Mouse (Mus musculus): ENCODE results near the gene Rbms1. TPM values are rescaled to one million over a fixed set of nuclear protein-coding genes. Genes with fewer than 3 reads are reported as not detected.
A peak's percentile ranks its signal among the peaks of the same experiment; 100 is the strongest.

The Rbms1 gene
- polyA plus RNA-seq, 1 experiment from 2014 or later: 64.7 TPM

DNA sequence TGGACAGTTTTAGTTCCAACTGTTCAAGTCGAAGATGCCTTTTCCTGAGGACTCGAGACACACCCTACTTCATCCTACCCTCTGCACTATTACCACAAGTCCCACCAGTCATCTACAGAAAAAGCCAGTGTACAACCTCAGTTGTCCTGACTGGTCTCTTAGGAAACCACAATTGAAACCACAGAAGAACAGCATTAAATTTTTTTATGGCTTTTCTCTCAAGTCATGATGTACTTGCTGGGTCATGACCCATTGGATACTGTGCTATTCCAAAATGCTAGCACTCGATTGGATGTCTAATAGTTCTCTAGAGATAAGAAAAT is 80.0 kb downstream of the Rbms1 start:
- H3K9me3 ChIP-seq (ENCODE audit: control insufficient read depth, low read length): no peaks in the 10 kb centered on the region
- H3K4me1 ChIP-seq (ENCODE audit: control insufficient read depth, insufficient read depth, low read depth, low read length): peaks cover 7% of the 10 kb centered on the region
- ATAC-seq: no peak
- H3K27me3 ChIP-seq (replicated peaks; ENCODE audit: control insufficient read depth, insufficient read depth, low read length): no peaks in the 10 kb centered on the region
- H3K4me2 ChIP-seq (ENCODE audit: low read length): no peak overlapping the region
- no peaks in the 10 kb centered on the region for H3K36me3 ChIP-seq (ENCODE audit: control insufficient read depth, insufficient read depth, low read length)
- H3K27ac ChIP-seq (ENCODE audit: low read depth, low read length): no peak overlapping the region
- H3K9ac ChIP-seq (ENCODE audit: low read depth, low read length): no peak overlapping the region
- no peak overlapping the region for H3K4me3 ChIP-seq (ENCODE audit: low read length)
- 82% methylated on average over 3 of the region's 3 CpGs for WGBS

DNA sequence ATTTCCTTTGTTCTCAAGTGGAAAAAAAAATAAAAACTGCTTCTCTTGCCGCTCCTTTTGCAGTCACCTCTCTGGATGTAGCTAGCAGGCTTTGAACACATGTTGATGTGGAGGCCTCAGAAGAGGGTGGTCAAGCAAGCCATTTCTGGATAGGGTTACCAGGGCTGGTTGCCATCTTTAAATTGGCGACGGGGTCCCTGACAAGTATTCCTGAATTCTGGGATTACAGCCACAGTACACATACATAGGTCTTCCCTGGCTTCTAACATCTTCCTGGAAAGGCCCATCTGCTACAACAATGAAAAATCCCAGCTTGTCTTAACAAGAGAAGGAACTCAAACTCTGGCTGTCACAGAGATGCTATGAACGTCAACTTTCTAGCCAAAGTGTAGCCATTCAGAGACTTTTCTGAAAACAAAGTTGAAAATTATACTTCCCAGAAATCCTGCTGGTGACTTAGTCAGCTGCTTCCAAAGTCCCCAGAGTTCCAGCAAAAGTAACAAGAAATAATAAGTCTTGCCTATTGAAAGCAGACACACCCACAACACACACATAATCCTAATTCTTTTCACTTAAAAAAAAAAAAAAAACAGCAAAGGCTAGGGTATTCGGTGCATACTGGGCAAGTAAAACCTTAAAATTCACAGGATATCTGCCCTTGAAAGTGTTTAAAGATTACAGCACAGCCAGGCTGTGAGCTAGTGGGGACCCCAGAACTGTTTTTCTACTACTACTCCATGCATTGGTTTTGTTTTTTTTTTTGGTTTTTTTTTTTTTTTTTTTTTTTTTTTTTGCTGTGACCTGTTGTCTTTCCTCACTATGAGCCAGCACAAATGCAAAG is 80.6 kb downstream of the Rbms1 start:
- H3K27ac ChIP-seq (ENCODE audit: low read depth, low read length): no peak overlapping the region
- H3K27me3 ChIP-seq (replicated peaks; ENCODE audit: control insufficient read depth, insufficient read depth, low read length): no peaks in the 10 kb centered on the region
- no peak overlapping the region for H3K9ac ChIP-seq (ENCODE audit: low read depth, low read length)

DNA sequence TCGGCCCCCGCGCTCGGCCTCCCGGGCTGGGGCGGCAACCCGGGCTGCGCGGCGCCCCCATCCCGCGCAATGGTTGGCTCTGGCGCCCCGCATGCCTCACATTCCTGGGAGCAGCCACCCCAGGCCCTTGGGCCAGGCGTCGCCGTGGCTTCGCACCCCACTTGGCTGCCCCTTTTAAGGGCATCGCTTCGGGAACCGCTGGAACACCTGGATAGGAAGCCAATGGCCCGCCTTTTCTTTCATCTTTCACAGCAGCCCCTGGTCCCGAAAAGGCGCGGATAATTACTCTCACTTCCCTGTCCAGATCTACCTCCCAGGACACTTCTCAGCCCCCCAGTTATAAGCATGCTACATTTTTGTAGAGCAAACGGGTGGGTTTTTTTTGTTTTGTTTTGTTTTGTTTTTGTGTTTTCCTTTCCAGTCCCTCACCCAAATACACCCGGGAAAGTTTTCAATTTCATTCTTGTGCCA is 81.4 kb downstream of the Rbms1 start:
- WGBS: 2% methylated on average over 27 of the region's 27 CpGs
- Histone ChIP-seq H3K9me3 (ENCODE audit: control insufficient read depth, low read length) (no peaks in the 10 kb centered on the region), H3K4me1 (ENCODE audit: control insufficient read depth, insufficient read depth, low read depth, low read length) (peaks cover 7% of the 10 kb centered on the region), H3K27me3 (replicated peaks; ENCODE audit: control insufficient read depth, insufficient read depth, low read length) (no peaks in the 10 kb centered on the region), H3K4me3 (ENCODE audit: low read length) (peak overlapping the region; percentile 85), H3K4me2 (ENCODE audit: low read length) (peak overlapping the region; percentile 77), H3K27ac (ENCODE audit: low read depth, low read length) (peak overlapping the region; percentile 88), H3K9ac (ENCODE audit: low read depth, low read length) (peak overlapping the region; percentile 88), H3K36me3 (ENCODE audit: control insufficient read depth, insufficient read depth, low read length) (no peaks in the 10 kb centered on the region)
- no peak for ATAC-seq

More for the DNA sequence above, 80.6 kb downstream of the Rbms1 start:
- Histone ChIP-seq H3K4me3 (ENCODE audit: low read length) (no peak overlapping the region), H3K4me1 (ENCODE audit: control insufficient read depth, insufficient read depth, low read depth, low read length) (peaks cover 7% of the 10 kb centered on the region), H3K4me2 (ENCODE audit: low read length) (peak overlapping the region; percentile 77), H3K9me3 (ENCODE audit: control insufficient read depth, low read length) (no peaks in the 10 kb centered on the region), H3K36me3 (ENCODE audit: control insufficient read depth, insufficient read depth, low read length) (no peaks in the 10 kb centered on the region)
- 47% methylated on average over 5 of the region's 5 CpGs for WGBS
- ATAC-seq: no peak

DNA sequence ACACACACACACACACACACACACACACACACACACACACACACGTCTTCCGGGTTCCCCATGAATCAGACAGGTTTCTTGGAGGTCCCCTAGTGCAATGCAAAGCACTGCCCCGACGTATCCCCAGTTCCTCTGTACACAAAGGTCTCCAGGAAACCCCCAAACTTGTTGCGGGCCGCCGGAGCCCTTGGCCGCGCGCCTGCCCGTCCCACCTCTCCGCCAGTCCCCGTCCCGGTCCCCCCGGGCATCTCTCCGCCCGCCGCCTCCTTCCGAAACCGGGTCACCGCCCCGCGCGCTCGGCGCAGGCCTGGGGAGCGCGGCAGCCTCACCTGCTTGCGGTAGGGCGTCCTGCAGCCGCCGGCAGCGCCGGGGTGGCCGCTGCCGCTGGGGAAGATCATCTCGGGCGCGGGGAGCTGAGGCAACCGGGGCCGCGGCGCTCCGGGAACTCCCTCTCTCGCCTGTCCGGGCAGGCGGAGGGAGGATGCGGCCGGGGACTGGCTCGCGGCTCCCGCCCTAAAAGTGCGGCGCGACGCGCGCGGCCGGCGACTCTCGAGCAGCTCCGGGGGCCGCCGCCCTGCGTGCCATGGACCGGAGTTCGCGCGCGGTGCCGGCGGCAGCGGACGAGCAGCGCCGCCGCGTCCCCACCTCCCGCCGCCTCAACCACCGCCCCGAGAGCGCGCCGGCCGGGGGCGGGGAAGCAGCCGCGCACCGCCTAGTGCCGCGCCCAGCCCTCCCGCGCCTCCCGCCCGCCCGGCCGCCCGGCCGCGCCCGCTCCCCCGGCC is 82.0 kb downstream of the Rbms1 start:
- peak overlapping the region; percentile 77 for H3K4me2 ChIP-seq (ENCODE audit: low read length)
- no peaks in the 10 kb centered on the region for H3K9me3 ChIP-seq (ENCODE audit: control insufficient read depth, low read length)
- H3K27ac ChIP-seq (ENCODE audit: low read depth, low read length): peak overlapping the region; percentile 88
- no peaks in the 10 kb centered on the region for H3K27me3 ChIP-seq (replicated peaks; ENCODE audit: control insufficient read depth, insufficient read depth, low read length)
- peak; percentile 89 for ATAC-seq
- peak overlapping the region; percentile 88 for H3K9ac ChIP-seq (ENCODE audit: low read depth, low read length)
- peaks cover 9% of the 10 kb centered on the region for H3K4me1 ChIP-seq (ENCODE audit: control insufficient read depth, insufficient read depth, low read depth, low read length)
- no peaks in the 10 kb centered on the region for H3K36me3 ChIP-seq (ENCODE audit: control insufficient read depth, insufficient read depth, low read length)
- H3K4me3 ChIP-seq (ENCODE audit: low read length): peak overlapping the region; percentile 85
- WGBS: under 1% methylated on average over 39 of the region's 104 CpGs

DNA sequence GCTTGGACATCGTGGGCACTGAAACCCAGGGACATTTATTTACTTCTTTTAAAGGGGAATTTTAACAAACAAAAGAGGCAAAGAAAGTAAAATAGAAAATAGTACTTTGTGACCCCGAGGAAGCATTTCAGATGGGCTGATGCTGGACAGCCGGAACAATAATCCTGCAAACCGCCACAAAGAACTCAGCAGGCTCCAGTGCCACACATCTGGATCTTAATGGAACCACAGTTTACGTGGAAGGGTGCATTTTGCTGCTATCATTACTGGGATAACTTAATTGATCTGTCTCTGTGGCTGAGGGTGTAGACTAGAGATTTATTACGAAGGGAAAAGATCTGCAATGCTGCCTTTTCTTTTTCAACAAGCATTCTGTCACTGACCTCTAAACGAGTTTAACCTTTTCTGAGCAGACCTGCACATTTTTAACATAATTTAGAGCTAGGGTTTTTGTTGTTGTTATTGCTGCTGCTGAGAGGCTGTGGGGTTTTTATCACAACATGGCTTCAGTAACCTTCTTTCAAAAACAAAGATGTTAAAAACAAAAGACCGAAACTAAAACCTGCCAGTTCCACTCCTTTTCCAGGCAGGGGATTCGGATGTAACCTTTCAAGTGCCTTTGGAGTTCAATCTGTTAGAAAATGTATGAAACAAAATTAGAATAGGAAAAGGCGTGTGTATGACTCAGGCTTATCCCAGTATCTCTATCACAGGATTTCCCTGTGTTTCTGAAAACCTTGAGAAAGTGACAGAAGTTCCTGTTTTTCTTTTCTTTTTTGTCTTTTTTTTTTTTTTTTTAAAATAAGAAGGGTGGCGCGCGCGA is 82.8 kb downstream of the Rbms1 start:
- 2% methylated on average over 14 of the region's 14 CpGs for WGBS
- no peaks in the 10 kb centered on the region for H3K36me3 ChIP-seq (ENCODE audit: control insufficient read depth, insufficient read depth, low read length)
- peak overlapping the region; percentile 77 for H3K4me2 ChIP-seq (ENCODE audit: low read length)
- peak overlapping the region; percentile 88 for H3K9ac ChIP-seq (ENCODE audit: low read depth, low read length)
- no peak for ATAC-seq
- H3K4me1 ChIP-seq (ENCODE audit: control insufficient read depth, insufficient read depth, low read depth, low read length): peaks cover 11% of the 10 kb centered on the region
- H3K27me3 ChIP-seq (replicated peaks; ENCODE audit: control insufficient read depth, insufficient read depth, low read length): no peaks in the 10 kb centered on the region
- H3K4me3 ChIP-seq (ENCODE audit: low read length): peak overlapping the region; percentile 85
- H3K9me3 ChIP-seq (ENCODE audit: control insufficient read depth, low read length): no peaks in the 10 kb centered on the region
- no peak overlapping the region for H3K27ac ChIP-seq (ENCODE audit: low read depth, low read length)

DNA sequence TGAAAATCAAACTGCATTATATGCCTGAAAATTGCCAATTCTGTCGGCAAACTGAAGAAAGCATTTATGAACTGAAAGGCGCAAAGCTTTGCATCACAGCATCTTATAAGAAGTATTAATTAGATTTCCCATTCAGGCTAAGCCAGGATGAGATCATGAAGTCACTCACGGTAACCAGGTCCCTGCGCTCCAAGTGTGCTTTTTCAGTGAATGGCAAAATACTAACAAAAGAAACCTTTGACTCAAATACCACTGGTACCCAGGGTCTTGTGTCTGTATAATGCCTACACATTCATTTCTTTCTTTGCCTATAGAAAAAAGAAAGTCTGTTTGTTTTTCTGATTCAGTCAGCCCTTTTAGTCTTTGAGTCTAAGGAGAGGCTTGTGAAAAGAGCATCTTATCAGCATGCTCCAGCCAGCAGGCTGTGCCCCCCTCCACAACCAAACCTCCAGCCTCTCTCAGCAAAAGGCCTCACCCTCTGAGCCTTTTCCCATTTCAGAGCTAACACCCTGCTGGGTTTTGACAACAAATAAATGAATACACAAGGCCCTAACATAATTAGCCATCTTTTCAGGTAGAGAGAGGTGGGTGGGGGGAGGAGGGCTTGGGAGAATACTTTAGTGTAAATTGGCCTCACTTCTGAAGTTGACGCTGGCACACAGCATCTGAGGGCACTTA is 83.7 kb downstream of the Rbms1 start:
- no peak for ATAC-seq

DNA sequence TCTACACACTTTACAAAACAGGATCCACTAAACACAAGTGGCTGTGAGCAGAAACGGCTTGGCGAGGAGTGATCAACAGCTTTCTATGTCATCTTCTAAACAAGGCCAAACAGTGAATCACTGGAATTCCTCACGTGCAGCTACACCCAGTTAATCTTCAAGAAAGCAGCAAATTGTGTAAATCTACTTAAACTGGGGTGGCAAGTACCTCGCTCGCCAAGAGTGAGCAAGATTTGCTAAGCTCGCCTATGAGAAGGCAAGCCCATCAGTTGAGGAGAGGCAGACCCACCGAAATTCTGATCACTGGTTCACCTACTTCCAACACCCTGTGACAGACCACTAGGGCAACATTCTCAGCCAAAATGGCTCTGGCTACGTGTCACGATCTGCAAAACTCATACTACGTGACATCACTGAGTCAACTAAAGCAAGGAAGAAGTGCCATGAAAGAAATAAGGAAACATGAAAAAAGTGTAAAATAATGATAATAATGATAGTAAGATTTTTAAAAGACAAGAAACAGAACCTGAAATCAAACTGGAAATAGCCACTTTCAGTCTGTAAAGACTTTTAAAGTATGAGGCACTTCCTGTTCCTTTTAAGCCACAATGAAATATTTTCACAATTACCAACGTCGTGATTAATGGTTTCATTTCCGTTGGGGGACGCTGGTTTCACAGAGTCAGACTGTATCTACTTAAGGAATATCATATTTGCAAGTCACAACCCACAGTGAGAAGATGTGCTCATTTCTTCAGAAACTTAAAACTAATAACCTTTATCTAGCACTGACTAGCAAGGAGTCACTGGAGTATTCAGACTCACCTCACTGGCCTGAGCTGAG is 85.2 kb downstream of the Rbms1 start:
- WGBS: 77% methylated on average over 14 of the region's 14 CpGs
- Histone ChIP-seq H3K4me1 (ENCODE audit: control insufficient read depth, insufficient read depth, low read depth, low read length) (peaks cover 11% of the 10 kb centered on the region), H3K4me2 (ENCODE audit: low read length) (no peak overlapping the region), H3K4me3 (ENCODE audit: low read length) (no peak overlapping the region), H3K36me3 (ENCODE audit: control insufficient read depth, insufficient read depth, low read length) (no peaks in the 10 kb centered on the region), H3K27me3 (replicated peaks; ENCODE audit: control insufficient read depth, insufficient read depth, low read length) (no peaks in the 10 kb centered on the region), H3K27ac (ENCODE audit: low read depth, low read length) (no peak overlapping the region), H3K9ac (ENCODE audit: low read depth, low read length) (no peak overlapping the region), H3K9me3 (ENCODE audit: control insufficient read depth, low read length) (no peaks in the 10 kb centered on the region)
- no peak for ATAC-seq

More for the DNA sequence above, 83.7 kb downstream of the Rbms1 start:
- peak overlapping the region; percentile 77 for H3K4me2 ChIP-seq (ENCODE audit: low read length)
- 0 out of 2 replicates have a peak overlapping the region, but pooled peaks have one; percentile 29 for H3K27ac ChIP-seq (ENCODE audit: low read depth, low read length)
- no peaks in the 10 kb centered on the region for H3K9me3 ChIP-seq (ENCODE audit: control insufficient read depth, low read length)
- H3K36me3 ChIP-seq (ENCODE audit: control insufficient read depth, insufficient read depth, low read length): no peaks in the 10 kb centered on the region
- WGBS: 24% methylated on average over 5 of the region's 5 CpGs
- H3K27me3 ChIP-seq (replicated peaks; ENCODE audit: control insufficient read depth, insufficient read depth, low read length): no peaks in the 10 kb centered on the region
- peaks cover 11% of the 10 kb centered on the region for H3K4me1 ChIP-seq (ENCODE audit: control insufficient read depth, insufficient read depth, low read depth, low read length)
- H3K4me3 ChIP-seq (ENCODE audit: low read length): peak overlapping the region; percentile 85
- H3K9ac ChIP-seq (ENCODE audit: low read depth, low read length): peak overlapping the region; percentile 2; the same call in 1 of the 2 replicates

DNA sequence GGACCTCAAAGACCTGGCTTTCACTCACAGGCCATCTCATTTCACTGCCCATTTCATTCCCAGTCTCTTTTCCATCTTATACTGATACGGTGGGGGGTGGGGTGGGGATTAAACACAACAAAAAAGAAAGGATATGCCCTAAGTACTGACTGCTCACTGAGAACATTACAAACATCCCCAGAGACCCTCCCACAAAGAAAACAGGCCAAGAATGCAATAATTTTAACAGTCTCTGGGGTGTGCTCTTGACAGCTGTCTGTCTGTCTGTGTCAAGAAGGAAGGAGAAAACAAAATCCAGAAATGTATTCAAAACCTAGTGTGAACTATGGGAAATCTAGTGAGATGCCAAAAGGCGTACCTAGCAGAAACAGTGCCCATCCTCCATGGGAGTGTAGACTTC is 86.1 kb downstream of the Rbms1 start:
- Histone ChIP-seq H3K27me3 (replicated peaks; ENCODE audit: control insufficient read depth, insufficient read depth, low read length) (no peaks in the 10 kb centered on the region), H3K9ac (ENCODE audit: low read depth, low read length) (no peak overlapping the region), H3K9me3 (ENCODE audit: control insufficient read depth, low read length) (no peaks in the 10 kb centered on the region), H3K27ac (ENCODE audit: low read depth, low read length) (no peak overlapping the region), H3K36me3 (ENCODE audit: control insufficient read depth, insufficient read depth, low read length) (no peaks in the 10 kb centered on the region), H3K4me3 (ENCODE audit: low read length) (no peak overlapping the region), H3K4me2 (ENCODE audit: low read length) (no peak overlapping the region), H3K4me1 (ENCODE audit: control insufficient read depth, insufficient read depth, low read depth, low read length) (peaks cover 11% of the 10 kb centered on the region)
- no peak for ATAC-seq
- 56% methylated on average over 2 of the region's 2 CpGs for WGBS
